Mouse (Mus musculus) retina, adult 2 months (tissue): ENCODE data around the gene Ift172.

Experiments used
- DNase-seq: peaks from one replicate; pipeline ENCODE4 v3.0.0-alpha.2; 2012; ENCODE audit warnings: low read depth, low spot score

The Ift172 gene

DNA sequence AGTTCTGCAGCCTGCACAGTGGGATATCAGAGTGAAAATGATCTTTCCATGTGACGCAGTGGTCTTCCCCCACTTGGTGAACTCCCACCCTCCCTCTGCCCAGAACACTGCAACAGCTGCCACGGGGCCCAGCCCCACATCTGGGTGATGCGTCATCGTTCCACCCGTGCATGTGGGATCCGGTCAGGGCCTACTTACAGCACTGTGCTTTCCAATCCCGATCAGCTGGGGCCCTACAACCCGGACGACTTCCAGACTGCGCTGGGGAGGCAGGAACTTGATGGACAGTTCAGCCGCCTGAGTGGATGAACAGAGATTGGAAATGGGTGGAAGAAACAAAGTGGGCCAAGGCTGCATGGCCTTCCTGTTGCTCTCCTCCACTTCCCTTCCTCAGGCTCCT is 33.3 kb downstream of the Ift172 start:
- no peak for DNase-seq

DNA sequence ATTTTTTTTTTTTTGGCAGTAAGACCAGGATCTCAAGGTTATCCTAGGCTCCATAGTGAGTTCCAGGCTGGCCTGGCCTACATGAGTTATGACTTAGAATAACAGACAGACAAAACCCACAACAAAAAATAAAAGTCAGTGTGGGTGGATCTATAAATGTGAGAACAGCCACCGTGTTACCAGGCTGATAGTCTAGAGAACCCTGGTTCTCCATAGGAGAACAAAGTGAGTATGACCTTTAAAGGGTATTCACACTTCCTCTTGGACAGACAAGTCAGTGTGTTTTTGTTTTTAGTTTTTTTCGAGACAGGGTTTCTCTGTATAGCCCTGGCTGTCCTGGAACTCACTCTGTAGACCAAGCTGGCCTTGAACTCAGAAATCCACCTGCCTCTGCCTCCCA is 34.9 kb downstream of the Ift172 start:
- DNase-seq = no peak

DNA sequence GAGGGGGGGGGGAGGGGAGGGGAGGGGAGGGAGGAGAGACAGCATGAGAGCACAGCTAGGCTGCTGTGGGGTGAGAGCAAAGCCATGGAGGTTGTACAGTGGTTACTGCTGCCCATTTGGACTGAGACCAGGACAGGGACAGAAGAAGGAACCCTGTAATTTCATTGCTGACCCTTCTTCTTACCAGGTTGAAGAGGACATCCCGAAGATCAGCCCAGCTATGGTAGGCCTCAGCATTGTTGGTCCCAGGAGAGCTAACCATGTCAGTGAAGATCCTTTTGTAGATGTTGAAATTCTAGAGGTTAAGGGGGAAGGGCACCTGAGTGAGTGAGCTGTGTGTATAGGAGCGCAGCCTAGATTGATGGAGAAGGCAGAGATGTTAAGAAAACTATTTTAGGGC is 35.5 kb downstream of the Ift172 start:
- DNase-seq = no peak

DNA sequence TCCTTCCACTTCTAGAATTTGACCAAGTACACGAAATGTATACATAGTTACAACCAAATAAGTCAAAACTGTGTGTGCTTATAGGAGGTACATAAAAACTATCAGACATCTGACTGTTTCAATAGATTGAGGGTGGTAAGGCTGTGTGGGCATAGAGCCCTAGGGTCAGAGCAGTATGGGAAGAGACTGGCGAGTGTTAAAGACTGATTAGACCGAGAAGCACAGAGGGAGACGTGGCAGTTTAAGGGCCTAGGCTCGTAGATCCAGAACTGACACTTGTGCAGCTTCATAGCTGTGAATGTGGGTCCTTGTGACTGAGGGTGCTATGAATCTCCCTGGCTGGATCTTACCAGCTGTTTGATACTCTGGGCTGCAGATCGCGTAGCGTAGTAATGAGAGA is 36.0 kb downstream of the Ift172 start:
- no peak for DNase-seq

DNA sequence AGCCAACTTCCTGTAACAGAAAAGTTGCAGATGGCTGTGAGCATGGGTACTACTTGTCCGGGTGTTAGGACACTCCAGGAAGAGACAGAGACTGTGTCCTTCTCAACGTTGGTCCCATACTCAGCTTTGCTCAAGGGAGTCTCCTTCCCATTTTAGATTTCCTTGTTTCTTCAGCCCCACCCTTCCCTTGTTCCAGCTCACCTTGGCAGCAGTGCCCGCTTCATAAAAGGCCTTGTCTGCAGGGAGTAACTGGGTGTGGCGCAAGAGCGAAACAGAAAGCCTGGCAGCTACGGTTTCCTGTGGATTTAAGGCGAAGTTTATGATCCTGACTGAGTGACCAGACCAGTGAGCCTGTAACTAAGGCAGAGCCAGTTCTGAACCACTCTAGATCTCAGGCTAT is 36.5 kb downstream of the Ift172 start:
- DNase-seq = no peak

DNA sequence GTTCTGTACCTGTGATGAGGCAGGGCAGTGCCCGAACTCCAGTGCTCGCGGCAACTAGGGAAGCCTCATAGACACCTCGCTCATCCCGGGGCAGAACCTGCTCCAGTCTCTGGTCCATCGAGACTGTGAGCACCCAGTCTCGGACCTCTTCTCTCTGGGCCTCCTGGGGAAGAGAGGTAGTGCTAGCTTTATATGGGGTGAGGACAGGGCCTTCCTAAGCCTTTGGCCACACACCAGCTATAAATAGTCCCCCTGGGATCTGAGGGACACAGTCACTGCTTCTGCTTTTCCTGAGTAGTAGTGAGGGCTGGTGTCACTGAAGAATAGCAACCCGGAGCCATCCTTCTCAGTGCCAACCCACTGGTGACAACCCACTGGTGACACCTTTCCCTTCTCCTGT is 37.1 kb downstream of the Ift172 start:
- DNase-seq = no peak

DNA sequence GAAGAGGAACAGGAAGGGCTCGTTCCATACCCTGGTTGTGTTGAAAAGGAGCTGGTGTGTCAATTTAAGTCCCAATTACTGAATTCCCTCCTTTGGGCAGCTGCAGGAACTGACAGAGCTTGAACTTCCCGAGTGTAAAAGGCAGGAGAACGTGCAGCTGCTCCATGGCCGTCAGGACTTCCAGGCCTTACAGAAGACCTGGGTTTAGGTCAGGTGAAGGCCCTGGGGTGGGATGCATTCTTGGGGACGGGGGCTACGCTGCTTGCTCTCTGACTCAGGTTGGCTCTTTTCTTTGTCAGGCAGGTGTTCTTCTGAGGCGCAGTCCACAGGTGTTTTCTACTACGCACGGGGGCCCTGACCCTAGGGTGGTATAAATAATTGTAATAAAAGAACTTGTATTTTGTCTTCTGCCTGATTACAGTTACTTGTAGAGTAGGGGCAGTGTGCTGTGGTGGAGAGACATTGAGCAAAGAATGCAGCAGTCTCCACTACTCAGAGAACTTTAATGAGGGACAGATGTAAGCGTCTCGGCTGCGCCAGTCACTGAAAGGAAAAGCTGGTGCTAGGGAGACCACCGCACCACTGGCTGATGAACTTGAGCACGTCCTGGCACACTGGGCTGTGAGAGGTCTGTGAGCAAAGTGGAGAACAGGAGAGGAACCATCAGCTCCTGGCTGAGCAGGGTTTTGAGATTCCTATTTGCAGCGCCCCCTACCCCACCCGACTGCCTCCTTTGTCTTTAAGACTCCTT is 37.9 kb downstream of the Ift172 start:
- DNase-seq = no peak

DNA sequence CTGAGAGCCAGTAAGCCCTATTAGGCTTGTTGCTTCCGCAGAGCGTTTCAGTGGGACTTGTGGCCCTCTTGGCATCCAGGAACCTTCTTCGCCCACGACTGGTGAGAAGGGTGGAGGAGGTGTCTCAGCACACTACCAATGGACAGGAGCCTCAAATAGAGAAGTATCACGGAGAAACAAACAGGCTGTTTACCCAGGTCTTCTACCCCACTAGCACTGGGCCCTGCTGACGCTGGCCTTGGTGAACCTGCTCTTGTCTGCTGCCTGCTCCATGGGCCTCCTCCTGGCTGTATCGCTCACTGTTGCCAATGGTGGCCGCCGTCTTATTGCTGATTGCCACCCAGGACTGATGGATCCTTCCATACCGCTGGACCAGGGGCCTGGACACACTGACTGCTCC is 38.8 kb downstream of the Ift172 start:
- DNase-seq = no peak

DNA sequence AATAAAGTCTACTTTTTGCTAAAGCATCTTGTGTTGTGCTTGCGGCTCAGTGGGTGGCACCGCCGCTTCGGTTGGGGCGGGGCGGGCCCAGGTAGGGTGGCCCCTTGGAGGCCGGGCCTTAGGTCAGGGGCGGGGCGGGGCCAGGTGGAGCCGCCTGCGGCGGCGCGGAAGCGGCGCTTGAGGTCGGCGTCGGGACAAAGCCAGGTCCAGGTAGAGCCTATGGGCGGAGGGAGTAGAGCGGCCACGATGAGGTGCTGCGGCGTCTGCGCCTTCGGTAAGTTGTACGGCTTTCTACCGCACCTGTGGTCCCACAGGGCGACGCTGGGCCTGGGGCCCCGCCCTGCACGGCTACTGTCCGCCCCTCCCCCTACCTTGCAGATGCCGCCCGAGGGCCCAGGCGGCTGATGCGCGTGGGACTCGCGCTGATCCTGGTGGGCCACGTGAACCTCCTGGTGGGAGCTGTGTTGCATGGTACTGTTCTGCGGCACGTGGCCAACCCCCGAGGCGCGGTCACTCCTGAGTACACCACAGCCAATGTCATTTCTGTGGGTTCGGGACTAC is 39.3 kb downstream of the Ift172 start, which contains the start of gene Krtcap3:
Gene Krtcap3, plus strand, starts transcription at position 151 of the 561 bp plus-strand sequence.
- DNase-seq = no peak

DNA sequence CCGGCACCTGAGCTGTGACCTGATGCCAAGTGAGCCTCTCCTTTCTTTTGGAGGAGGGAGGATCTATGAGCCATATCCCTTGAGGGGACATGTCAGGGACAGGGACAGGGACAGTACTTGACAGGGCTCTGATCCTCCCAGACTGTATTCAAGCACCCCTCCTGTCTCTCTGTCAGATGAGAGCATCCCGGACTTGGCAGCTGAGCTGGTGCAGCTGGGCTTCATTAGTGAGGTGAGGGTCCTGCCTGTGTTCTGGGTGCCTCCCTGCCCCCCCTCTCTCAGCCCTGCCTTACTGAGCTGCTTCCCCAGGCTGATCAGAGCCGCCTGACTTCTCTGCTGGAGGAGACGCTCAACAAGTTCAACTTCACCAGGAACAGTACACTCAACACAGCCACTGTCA is 40.2 kb downstream of the Ift172 start:
- no peak for DNase-seq

DNA sequence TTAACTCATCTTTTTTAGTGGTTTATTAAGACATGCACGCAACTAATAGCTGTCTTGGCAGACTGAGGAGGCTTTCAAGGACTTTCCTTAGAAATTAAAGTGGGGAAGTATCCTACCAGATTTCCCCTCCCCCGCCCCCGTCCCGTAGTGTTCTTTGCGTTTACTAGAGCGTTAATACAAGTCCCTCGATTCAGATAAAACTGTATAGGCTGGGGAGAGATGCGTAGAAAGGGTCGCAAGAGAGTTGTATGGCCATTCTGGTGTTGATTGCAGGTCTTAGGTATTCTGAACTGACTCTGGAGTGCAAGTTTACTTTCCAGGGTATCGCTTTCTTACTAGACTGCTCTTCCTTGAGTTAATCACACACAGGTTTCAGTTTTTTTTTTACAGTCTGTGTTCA is 48.7 kb downstream of the Ift172 start:
- DNase-seq = no peak

DNA sequence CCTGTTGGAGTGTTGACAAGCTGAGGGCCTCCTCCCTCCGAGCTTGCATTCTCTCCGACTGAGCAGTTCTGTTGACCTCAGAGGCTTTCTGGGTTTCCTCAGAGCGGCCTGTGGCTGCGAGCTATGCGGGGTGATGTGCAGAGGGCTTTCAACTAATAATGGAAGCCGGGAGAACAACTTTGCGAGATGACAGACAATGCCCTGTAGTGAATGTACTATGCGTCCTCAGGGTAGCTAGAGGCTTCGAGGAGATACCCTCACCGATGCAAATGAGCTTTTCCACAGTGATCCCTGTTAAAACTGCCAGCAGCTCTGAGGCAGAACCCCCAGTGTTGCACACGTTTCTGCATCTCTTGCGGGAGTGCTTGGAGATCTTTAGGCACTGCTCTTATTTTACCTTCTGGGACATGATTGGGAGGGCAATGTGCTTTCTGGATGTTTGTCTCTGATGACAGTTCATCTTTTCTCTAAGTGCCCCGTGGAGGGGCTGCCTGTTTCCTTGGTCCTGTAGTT is 49.3 kb downstream of the Ift172 start:
- DNase-seq = no peak

DNA sequence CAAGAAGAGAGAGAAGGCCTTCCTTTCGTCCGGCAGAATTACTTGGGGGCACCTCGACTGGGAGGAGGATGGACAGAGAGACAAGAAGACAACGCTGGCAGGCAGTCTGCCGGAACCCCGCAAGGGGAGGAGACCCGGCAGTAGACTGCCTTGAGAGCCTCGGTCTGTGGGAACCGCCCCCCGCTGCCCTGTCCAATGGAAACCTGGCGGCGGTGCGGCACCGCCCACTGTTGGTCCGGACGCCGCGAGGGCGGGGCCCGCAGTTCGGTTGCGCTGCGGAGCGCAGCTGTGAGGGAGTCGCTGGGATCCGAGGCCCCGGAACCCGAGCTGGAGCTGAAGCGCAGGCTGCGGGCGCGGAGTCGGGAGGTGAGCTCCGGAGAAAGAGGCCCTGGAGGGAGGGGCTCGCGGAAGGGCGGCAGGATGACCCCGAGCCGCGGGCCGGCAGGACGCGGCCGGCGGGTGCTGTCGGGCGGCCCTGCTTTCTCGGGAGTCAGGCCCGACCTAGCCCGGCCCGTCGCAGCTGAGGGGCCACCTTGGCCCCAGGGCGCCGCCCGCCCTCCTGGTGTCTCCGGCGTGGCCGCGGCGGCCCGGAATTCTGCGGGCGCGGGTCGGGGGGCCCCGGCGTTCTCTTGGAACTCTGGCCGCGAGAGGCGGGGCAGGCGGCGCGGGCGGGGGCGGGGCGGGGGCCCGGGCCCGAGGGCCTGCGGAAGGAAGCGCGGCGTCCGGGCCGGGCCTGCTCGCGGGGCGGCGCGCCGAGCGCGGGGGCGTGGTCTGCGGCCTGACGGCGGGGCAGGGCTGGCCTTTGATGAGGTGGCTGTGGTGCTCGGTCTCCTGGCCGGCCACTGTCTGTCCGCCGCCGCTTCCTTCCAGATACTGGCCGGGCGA is 50.0 kb downstream of the Ift172 start, which contains the start of the genes Nrbp1 and Gm9970:
Gene Nrbp1, plus strand, starts transcription at position 228 of the 885 bp plus-strand sequence.
Gene Gm9970, minus strand, starts transcription at position 596 of the 885 bp plus-strand sequence.
- DNase-seq = peak; percentile 83

DNA sequence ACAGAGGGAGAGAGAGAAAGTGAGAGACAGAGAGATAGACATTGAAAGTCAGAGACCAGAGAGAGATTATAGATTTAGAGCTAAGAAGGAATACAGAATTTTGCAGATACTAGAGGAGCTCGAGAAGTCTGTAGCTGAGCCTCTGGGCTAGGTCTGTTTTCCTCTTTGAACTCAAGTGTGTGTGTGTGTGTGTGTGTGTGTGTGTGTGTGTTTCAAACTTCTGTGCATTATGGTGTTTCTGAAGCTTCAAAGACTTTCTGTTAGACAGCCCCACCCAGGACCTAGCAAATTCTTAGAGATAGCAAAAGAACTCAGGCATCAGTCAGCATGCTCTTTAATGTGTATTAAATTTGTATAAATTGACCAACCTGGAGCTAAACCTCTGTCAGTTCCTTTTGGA is 64.3 kb downstream of the Ift172 start:
- no peak for DNase-seq

DNA sequence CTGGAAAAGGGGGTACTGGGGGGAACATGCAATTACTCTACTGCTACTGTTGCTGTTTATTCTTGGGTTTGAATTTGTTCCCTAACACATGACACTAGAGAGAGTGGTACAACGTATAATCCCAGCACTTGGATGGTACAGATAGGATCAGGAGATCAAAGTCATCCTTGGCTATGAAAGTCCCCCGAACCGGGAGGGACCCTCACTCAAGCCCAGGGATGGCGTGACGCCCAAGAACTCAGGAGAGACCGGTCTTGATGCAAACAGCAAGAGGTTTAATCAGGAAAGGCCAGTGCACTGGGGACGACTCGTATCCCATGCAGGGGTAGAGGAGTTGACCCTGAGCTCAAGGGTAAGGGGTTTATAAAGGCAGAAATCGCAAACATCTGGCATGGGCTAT is 68.2 kb downstream of the Ift172 start:
- no peak for DNase-seq

DNA sequence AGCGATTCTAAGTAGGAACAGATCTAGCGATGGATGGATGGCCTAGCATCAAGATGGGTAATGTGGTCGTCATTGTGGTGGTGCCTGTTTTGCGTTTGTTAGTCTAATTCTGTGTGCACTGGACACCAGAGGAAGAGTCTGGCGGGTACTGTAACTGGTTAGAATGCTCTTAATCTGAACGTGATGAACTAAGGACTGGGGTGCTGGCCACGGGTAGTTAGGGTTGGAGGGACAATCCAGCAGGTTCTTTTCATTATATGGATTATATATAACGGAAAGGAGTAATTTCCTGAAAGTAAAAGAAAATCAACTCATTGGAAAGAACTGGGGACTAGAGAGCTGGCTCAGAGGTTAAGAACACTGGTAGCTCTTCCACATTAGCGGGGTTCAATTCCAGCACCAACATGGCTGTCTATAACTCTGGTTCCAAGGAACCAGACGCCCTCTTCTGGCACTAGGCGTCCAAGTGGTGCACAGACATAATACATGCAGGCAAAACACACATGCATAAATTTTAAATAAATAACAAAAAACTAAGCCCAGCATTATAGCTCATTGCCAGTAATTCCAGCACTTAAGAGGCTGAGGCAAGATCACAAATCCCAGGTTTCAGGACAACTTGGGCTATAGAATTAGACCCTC is 69.5 kb downstream of the Ift172 start:
- no peak for DNase-seq

DNA sequence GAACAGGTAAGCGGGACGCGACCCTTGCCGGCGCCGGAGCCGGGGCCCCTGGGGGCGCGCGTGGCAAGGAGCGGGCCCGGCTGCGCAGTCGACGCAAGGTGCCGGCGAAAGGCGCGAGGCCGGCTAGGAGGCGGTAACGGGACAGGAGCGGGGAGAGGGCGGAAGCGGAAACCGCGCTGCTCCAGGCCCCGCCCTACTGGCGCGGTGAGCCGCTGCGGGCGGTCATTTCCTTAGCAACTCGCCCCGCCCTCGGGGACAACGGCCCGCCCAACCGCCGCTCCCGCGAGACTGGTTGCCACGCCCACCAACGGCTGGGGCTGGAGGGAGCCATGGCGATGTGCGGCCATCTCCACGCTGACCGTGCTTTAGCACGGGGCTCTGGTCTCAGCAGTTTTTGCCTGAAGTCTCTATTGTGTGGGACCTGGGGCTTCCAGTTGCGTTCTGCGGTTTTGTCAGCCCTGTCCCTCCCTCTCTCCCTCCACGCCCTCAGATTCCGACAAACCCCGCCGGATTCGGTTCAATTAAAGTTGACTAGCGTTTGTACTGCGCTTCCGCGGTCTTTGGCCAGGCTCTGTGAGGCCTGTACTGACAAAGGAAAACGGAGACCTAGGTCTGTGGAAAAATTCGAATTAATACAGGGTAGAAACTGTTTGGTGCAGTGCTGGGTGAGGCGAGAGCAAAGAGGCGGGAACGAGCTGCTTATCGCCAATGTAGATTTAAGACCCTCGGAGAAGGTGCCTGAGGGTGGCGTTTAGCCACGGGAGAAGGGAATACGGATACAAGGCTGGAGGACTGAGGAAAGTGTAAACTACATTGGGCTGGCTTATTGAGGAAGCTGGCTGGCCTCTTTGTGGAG is 70.2 kb downstream of the Ift172 start, which contains the start of gene Ppm1g:
Gene Ppm1g, minus strand, starts transcription at position 240 of the 856 bp plus-strand sequence.
- peak; percentile 84 for DNase-seq

DNA sequence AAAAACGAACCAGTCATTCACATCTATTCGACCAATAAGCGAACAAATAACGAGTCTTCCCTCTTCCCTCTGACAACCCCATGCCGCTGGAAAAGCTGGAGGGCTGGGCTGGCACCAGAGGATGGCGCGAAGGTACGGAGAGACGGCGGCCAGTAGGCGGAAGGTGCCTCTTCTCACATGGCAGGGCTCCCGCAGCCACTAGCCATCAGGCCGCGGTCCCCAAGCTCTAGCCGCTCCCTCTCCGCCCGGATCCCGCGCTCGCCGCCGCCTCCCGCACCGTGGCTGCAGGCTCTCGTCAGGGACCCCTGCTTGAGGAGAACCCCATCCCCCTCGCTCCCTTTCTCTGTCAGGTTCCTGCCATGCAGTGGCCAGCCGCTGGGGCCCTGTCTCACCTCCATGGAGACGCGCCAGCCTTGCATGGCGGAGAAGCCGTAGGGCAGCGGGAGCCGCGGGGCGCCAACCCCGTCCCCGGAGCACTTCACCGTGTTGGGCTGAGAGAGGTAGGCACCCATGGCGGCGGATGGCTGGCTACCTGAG is 70.9 kb downstream of the Ift172 start:
- DNase-seq = no peak

DNA sequence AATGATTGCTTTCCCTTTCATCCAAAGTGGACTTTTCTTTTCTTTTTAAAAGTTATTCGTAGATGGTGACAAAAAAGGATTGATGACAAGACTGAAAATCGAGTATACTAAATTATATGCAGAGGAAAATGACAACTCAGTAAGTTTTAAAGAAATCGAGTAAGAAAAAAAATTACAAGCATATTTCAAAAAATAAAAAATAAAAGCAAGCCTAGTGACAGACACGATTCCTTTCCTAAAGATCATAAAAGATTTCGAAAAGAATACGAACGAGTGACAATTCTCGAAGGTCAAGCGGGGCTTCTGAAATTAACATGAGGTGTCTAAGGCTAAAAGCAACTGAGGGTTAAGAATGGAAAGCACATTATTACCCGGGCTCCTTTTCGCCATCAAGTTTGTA is 71.4 kb downstream of the Ift172 start:
- DNase-seq = no peak

DNA sequence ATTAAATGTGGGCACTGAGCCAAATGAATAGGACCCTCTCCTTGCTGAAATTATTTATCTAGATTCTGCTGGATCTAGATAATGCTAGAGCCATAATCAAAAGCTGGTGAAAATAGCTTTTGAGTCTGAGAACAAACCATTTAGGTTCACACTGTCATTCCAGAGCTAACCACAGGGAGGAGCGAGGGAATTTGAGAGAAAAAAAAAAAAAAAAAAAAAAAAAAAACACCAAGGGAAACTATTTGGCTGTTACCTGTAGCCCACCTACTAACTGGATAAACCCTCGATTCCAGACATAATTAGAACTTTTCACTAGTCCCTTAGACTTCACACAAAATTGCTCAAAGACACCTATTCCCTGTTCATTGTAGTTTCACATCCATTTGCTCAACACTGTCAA is 71.8 kb downstream of the Ift172 start:
- DNase-seq = no peak
